Mouse (Mus musculus) kidney, embryonic 14.5 days (tissue): ENCODE results near the gene Spred1. TPM values are rescaled to one million over a fixed set of nuclear protein-coding genes. Genes with fewer than 3 reads are reported as not detected.

Experiments used
- ATAC-seq: fragments of 200-750 bp; cut with Nextera tagmentation; 2 replicates; pipeline ENCODE4 v1.8.0; 2017; ENCODE audit warnings: moderate number of reproducible peaks, mild to moderate bottlenecking, moderate TSS enrichment, moderate library complexity; ENCODE audit not compliant: low FRiP score, low TSS enrichment
- H3K27ac ChIP-seq: fragments of 300-500 bp; sonication (generic); 2 replicates; pipeline ENCODE4 v1.5.1; 2014; ENCODE audit warnings: low read depth, mild to moderate bottlenecking, low read length, moderate library complexity, mixed read lengths
- H3K27me3 ChIP-seq: fragments of 300-500 bp; sonication (generic); 2 replicates; pipeline ENCODE4 v1.6.1; 2014; ENCODE audit warnings: mild to moderate bottlenecking, low read length; ENCODE audit not compliant: control insufficient read depth, insufficient read depth
- H3K36me3 ChIP-seq: fragments of 300-500 bp; sonication (generic); 2 replicates; pipeline ENCODE4 v1.6.1; 2014; ENCODE audit warnings: low read length, mixed read lengths; ENCODE audit not compliant: control insufficient read depth, insufficient read depth
- H3K4me1 ChIP-seq: fragments of 300-500 bp; sonication (generic); 2 replicates; pipeline ENCODE4 v1.6.1; 2014; ENCODE audit warnings: low read length, mixed read lengths; ENCODE audit not compliant: control insufficient read depth, insufficient read depth
- H3K4me2 ChIP-seq: fragments of 300-500 bp; sonication (generic); replicated peaks from 2 replicates; pipeline ENCODE4 v1.6.1; 2014; ENCODE audit warnings: low read depth, mild to moderate bottlenecking, low read length
- H3K4me3 ChIP-seq: fragments of 300-500 bp; sonication (generic); 2 replicates; pipeline ENCODE4 v1.5.1; 2014; ENCODE audit warnings: mild to moderate bottlenecking, low read length
- H3K9ac ChIP-seq: fragments of 300-500 bp; sonication (generic); 2 replicates; pipeline ENCODE4 v1.6.1; 2014; ENCODE audit warnings: low read depth, mild to moderate bottlenecking, low read length, moderate library complexity
- H3K9me3 ChIP-seq: fragments of 300-500 bp; sonication (generic); 2 replicates; pipeline ENCODE4 v1.6.1; 2016; ENCODE audit warnings: low read length; ENCODE audit not compliant: control insufficient read depth
- WGBS: fragments of 180-500 bp; shearing (Covaris S2); extraction: QIAGEN DNeasy Blood & Tissue Kit; methylation state at CpG from one replicate; pipeline ENCODE4 v1.1.7; 2014; 5-methylcytosine and 5-hydroxymethylcytosine counted together
- polyA plus RNA-seq: library from polyadenylated mRNA; unstranded; fragments of >200 nt; fragmentation: Nextera tagmentation; extraction: Ambion mirVana; gene quantifications from 2 replicates; pipeline ENCODE4 v1.2.1, GENCODE M21; 2014

Spred1 gene
- polyA plus RNA-seq, 1 experiment from 2014 or later, result 23.0 TPM

DNA sequence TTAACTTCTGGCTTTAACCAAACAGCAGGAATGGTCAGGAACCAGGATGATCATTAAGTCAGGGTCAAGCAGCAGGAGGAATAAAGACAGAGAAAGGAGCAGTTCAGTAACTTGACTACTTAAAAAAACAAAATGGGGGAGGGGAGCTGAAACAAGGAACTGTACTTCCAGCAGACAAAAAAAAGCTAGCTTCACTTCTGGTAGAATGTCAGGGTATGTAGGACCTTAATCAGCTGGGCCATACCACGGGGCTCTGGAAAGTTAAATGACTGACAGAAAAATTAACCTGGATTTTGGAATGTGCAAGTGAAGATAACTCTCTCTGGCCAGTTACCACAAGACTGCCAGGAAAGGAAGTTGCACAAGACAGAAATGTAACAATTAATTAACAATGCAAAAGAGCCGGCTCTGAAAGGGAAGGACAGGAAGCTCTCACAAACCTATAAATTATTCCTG, 28.2 kb upstream of the Spred1 start:
- Histone ChIP-seq H3K4me2 (no peak overlapping the region), H3K4me1 (peaks cover 24% of the 10 kb centered on the region), H3K27me3 (no peaks in the 10 kb centered on the region), H3K27ac (peak overlapping the region; percentile 6; the same call in 1 of the 2 replicates), H3K4me3 (no peak overlapping the region), H3K9ac (no peak overlapping the region), H3K9me3 (no peaks in the 10 kb centered on the region), H3K36me3 (no peaks in the 10 kb centered on the region)
- ATAC-seq, result peak; percentile 81
- WGBS, result 5% methylated on average over 2 of the region's 2 CpGs

- ATAC-seq, result no peak
- H3K9me3 ChIP-seq, result no peaks in the 10 kb centered on the region
- no peak overlapping the region for H3K9ac ChIP-seq
- peaks cover 24% of the 10 kb centered on the region for H3K4me1 ChIP-seq
- no peaks in the 10 kb centered on the region for H3K27me3 ChIP-seq
- H3K27ac ChIP-seq, result no peak overlapping the region
- no peak overlapping the region for H3K4me3 ChIP-seq
- no peak overlapping the region for H3K4me2 ChIP-seq
- 34% methylated on average over 3 of the region's 3 CpGs for WGBS
- H3K36me3 ChIP-seq, result no peaks in the 10 kb centered on the region
Observed at GRCm38 (mm10) chr2:117095491-117095890, 25.7 kb upstream of the Spred1 start.

DNA sequence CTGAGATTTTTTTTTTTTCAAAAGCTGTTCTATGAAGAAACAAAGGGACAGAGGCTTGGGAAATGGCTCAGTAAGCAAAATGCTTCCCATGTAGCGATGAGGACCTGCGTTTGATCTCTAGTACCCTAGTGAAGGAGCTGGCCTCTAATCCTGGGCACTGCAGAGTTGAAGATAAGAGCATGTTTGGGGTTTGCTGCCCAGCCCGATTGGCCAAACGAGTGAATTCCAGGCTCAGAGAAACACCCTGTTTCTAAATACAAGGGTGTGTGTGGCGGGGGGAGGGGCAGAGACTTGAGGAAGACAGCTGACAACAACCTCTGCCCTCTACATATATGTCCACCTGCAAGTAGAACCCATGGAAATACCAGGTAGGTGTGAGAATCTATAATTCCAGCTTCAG, 23.9 kb upstream of the Spred1 start:
- Histone ChIP-seq H3K36me3 (no peaks in the 10 kb centered on the region), H3K4me1 (peaks cover 24% of the 10 kb centered on the region), H3K9me3 (no peaks in the 10 kb centered on the region), H3K4me2 (no peak overlapping the region), H3K4me3 (no peak overlapping the region), H3K27me3 (no peaks in the 10 kb centered on the region), H3K27ac (no peak overlapping the region), H3K9ac (no peak overlapping the region)
- WGBS, result 80% methylated on average over 5 of the region's 5 CpGs
- ATAC-seq, result no peak

- H3K36me3 ChIP-seq, result no peaks in the 10 kb centered on the region
- no peak overlapping the region for H3K27ac ChIP-seq
- H3K4me3 ChIP-seq, result no peak overlapping the region
- no peak overlapping the region for H3K9ac ChIP-seq
- no peak overlapping the region for H3K4me2 ChIP-seq
- ATAC-seq, result no peak
- no peaks in the 10 kb centered on the region for H3K9me3 ChIP-seq
- 64% methylated on average over 10 of the region's 10 CpGs for WGBS
- H3K27me3 ChIP-seq, result no peaks in the 10 kb centered on the region
- H3K4me1 ChIP-seq, result 0 out of 2 replicates have a peak, but pooled peaks cover 5% of the 10 kb centered on the region
Observed at GRCm38 (mm10) chr2:117099316-117099715, 21.9 kb upstream of the Spred1 start.

- WGBS, result 14% methylated on average over 4 of the region's 4 CpGs
- H3K9me3 ChIP-seq, result no peaks in the 10 kb centered on the region
- H3K9ac ChIP-seq, result no peak overlapping the region
- no peaks in the 10 kb centered on the region for H3K36me3 ChIP-seq
- no peak overlapping the region for H3K4me2 ChIP-seq
- no peak overlapping the region for H3K27ac ChIP-seq
- H3K4me3 ChIP-seq, result no peak overlapping the region
- H3K4me1 ChIP-seq, result no peaks in the 10 kb centered on the region
- H3K27me3 ChIP-seq, result no peaks in the 10 kb centered on the region
- ATAC-seq, result no peak
Observed at GRCm38 (mm10) chr2:117103461-117103860, 17.7 kb upstream of the Spred1 start.

DNA sequence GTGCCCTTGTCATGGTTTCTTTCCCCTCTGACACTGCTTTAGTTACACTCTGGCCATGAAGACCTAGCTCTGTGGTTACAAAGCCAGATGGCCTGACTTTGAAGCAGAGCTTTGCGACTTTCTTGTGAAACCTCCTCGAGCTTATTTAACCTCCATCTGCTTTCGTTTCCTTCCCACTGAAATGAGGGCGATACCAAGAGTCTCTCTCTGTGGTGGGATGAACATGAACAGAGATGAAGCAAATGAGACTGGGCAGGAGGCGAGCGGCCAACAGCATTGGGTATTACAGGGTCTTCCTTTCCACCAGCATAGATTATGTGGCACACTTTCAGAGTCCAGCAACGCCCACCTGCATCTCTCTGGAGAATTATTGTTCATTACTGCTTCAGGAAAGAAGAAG, 15.8 kb upstream of the Spred1 start:
- Histone ChIP-seq H3K9me3 (no peaks in the 10 kb centered on the region), H3K4me3 (no peak overlapping the region), H3K27me3 (no peaks in the 10 kb centered on the region), H3K9ac (no peak overlapping the region), H3K27ac (no peak overlapping the region), H3K4me1 (no peaks in the 10 kb centered on the region), H3K36me3 (no peaks in the 10 kb centered on the region), H3K4me2 (no peak overlapping the region)
- 68% methylated on average over 7 of the region's 7 CpGs for WGBS
- no peak for ATAC-seq

DNA sequence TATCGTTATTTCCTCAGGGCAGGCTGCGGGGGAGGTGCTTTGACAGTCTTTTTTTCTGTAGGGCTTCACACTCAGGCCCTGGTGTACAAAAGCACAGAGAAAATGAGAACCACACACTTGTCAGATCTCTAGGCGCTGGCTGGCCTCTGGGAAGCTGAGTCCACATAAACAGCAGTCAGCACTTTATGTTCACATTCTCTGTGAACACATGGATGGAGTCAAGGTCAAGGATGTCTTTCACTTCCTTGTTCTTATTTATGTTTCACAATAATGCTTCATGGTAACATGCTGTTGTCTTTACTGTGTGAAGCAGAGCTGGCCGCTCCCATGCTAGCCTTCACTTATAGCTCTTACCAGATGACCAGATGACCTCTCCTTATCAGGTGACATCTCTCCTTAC, 13.1 kb upstream of the Spred1 start:
- 45% methylated on average over 4 of the region's 4 CpGs for WGBS
- Histone ChIP-seq H3K27me3 (no peaks in the 10 kb centered on the region), H3K4me1 (no peaks in the 10 kb centered on the region), H3K9me3 (no peaks in the 10 kb centered on the region), H3K27ac (no peak overlapping the region), H3K4me3 (no peak overlapping the region), H3K36me3 (no peaks in the 10 kb centered on the region), H3K4me2 (no peak overlapping the region), H3K9ac (no peak overlapping the region)
- no peak for ATAC-seq

DNA sequence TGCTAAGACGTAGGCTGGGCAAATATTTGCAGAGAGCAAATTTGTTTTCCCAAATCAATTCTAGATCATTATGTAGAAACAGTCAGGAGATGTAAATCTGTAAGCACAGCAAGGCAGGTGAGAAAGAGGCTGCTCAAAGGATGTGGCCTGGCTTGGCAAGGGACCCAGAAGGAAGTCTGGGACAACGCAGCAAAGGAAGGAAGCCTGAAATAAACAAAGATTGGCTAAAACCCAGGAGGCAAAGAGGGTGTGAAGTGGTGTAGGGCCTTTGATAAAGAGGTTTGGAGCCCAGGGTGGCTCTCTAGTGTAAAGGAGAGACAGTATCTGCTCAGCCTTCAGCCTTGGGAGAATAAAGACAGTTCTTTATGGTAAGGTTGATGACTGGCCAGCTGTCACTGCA, 11.9 kb upstream of the Spred1 start:
- 68% methylated on average over 2 of the region's 2 CpGs for WGBS
- Histone ChIP-seq H3K36me3 (no peaks in the 10 kb centered on the region), H3K27ac (no peak overlapping the region), H3K27me3 (no peaks in the 10 kb centered on the region), H3K9ac (no peak overlapping the region), H3K4me3 (no peak overlapping the region), H3K4me2 (no peak overlapping the region), H3K4me1 (peaks cover 5% of the 10 kb centered on the region; the same call in 1 of the 2 replicates), H3K9me3 (no peaks in the 10 kb centered on the region)
- no peak for ATAC-seq

- H3K36me3 ChIP-seq, result no peaks in the 10 kb centered on the region
- no peak overlapping the region for H3K4me2 ChIP-seq
- H3K4me3 ChIP-seq, result no peak overlapping the region
- no peaks in the 10 kb centered on the region for H3K9me3 ChIP-seq
- ATAC-seq, result no peak
- no peaks in the 10 kb centered on the region for H3K27me3 ChIP-seq
- no peak overlapping the region for H3K27ac ChIP-seq
- H3K4me1 ChIP-seq, result peaks cover 7% of the 10 kb centered on the region; the same call in 1 of the 2 replicates
- WGBS, result 88% methylated on average over 6 of the region's 6 CpGs
- no peak overlapping the region for H3K9ac ChIP-seq
Observed at GRCm38 (mm10) chr2:117110355-117110866, 10.8 kb upstream of the Spred1 start.
